Mouse (Mus musculus) large intestine, adult 2 months (tissue): Measurements from ENCODE around the gene Ankib1. TPM values are rescaled to one million over a fixed set of nuclear protein-coding genes. Genes with fewer than 3 reads are reported as not detected.
A peak's percentile ranks its signal among the peaks of the same experiment; 100 is the strongest.

Source experiments
- DNase-seq: peaks from one replicate; pipeline ENCODE4 v3.0.0-alpha.2; 2012; ENCODE audit warnings: low read depth, low spot score
- WGBS: fragments of 180-500 bp; shearing (Covaris S2); methylation state at CpG from one replicate; pipeline ENCODE4 v1.1.7; 2018; 5-methylcytosine and 5-hydroxymethylcytosine counted together
- polyA plus RNA-seq: library from polyadenylated mRNA; depleted of rRNA; stranded (reverse); fragments of >200 nt; gene quantifications from 2 replicates; pipeline ENCODE4 v1.2.3, GENCODE M21; 2012; rRNA removed

Ankib1 gene
- polyA plus RNA-seq, 1 experiment = 6.0 TPM

DNA sequence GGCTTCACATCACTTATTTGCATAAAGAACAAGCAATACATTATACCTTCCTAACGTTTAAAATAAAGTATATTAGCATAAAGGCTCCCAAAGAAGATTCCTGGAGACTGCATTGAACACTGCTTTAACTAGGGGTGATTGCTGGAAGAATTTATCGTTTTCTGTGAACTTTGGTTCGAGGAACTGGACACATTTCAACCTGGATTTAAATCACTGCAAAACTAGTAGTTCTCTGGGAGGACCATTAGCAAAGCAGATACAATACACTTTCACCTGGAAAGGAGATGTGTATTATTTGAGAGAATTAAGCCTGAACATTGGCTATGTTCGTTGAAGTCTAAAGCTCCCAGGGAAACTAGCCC lies 153.9 kb downstream of the Ankib1 start:
- no peak for DNase-seq
- WGBS = 64% methylated on average over 4 of the region's 4 CpGs

DNA sequence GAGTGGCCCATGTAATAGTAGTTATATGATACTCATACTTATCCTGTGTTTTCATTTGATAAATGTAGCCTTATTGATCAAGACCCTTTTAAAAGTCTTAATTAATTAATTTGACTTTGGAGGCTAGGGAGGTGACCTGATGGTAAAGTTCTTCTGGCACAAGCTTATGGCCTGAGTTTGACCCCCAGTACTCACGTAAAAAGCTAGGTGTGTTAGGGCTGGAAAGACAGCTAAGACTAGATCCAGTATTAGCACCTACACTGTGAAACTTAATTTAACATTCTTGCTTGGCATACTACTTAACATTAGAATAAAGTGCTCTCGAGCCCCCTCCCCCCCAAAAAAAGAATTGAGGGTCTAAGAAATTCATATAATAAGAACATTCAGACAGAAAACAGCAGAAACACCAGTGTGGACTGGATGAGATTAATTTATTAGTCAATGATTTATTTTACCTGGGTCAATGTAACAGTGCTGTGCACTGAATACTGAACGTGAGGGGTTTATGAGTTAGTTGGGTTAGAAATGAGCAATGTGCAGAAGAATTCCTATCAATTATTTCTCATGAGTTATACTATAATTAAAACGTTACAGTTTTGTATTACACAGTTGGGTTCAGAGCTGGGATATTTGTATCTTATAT lies 154.4 kb downstream of the Ankib1 start:
- no peak for DNase-seq
- 28% methylated on average over 4 of the region's 4 CpGs for WGBS

DNA sequence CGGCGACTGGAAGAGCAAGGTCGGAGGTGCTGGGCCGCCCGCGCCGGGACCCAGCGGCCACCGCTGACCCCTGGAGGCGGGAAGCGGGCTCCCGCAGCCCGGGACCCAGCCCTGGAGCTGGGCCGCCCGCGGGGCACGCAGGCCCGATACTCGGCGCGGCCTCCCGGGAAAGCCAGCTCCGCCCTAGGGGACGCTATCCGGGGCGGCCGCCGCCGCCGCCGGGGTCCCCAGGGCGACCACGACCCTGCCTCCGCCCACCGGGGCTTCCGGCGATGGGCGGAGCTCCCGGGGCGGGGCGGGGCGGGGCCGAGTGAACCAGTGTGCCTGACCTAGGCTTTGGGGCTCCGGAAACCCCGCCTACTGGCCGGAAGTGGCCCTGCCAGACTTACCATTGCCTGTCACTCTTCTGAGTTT lies 155.0 kb downstream of the Ankib1 start:
- peak; percentile 62 for DNase-seq
- under 1% methylated on average over 44 of the region's 46 CpGs for WGBS

DNA sequence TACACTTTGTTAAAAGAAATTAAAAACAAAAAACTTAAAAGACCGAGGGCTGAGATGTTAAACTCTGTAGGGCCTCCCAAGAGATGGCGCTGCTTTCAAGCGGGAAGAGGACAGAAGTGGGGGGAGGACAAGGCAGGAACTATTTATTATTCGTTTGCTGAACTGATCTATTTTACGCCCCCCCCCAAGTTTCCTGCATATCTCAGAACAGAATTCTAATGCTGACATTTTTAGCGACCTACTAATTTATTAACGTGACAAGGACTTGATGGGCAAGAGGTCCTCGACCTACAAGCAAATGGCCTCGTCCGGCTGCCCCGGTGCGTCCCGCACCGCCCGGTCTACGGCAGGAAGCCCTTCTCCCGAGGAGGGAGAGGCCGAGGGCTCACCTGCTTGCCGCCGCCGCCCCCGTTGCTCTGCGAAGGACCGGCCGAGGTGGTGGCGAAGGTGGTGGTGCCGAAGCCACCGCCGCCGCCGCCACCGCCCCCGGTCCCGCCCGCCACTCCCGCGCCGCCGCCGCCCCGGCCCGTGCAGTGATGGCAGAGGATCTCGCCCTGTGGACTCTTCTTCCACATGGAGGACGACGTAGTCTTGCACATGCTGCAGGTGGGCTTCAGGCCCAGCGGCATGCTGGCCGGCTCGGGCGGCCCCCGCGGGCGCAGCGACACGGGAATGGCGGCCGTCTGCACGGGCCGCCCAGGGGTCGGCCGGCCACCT lies 155.6 kb downstream of the Ankib1 start:
- DNase-seq = peak; percentile 39
- under 1% methylated on average over 60 of the region's 60 CpGs for WGBS

DNA sequence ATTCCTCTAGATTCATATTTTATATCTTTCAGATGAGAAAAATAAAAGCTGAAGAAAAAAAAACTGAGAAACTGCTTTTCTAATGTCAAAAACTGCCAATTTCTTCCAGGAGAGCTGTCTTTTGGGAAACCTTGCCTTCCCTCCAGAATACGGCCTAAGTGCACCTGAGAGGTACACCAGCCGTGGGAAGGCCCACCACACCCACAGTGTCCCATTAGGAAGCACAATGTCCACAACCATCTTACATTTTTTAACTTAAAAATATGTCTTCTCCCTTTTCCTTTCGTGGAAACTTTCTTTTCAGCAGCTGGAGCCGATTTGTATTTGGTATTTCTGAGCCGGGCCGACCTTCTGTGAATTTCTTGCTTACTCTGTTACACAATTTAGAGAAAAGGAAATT lies 156.2 kb downstream of the Ankib1 start:
- WGBS = 9% methylated on average over 6 of the region's 6 CpGs
- DNase-seq = no peak

DNA sequence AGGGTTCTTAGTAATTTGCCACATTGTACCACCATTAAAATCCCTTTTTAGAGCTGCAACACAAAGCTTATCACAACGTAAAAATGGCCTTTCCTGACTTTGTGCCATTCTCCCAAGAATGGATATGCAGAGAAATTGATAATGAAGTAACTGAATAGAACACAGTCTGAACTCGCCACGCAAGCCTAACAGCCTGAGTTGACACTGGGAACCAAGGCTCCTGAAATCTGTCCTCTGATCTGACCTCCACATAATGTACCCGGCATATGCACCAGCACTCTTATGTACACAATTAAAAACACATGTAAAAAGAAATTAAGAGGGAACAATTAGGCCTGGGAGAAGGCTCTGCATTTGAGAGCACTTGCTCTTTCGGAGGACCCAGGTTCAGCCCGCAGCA lies 157.4 kb downstream of the Ankib1 start:
- DNase-seq = no peak
- WGBS = 83% methylated on average over 6 of the region's 6 CpGs

DNA sequence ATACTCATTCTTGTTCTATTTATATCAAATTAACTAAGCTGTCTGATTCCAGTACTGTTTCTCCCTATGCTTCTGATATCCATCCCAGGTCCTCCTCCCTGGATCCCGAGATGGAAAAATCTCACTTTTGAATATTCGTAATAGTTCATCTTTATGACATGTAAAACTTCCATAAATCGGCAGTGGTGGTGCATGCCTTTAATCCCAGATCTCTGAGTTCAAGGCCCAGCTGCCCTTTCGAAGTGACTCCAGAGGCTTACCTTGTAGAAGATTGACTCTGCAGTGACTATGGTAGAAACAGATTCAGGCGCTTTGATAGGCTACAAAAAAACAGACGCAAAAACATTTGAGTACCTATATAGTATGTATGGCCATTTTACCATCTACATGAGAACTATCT lies 158.1 kb downstream of the Ankib1 start:
- DNase-seq = no peak
- WGBS = 92% methylated on average over 6 of the region's 6 CpGs

Other genes with a start within 250 kb of the Ankib1 start
- gene 1700109H08Rik, start 231.4 kb downstream of the Ankib1 start, polyA plus RNA-seq = 0.20 and 1.1 TPM in 2 replicates
- 5.3 and 8.2 TPM in 2 replicates for gene Pex1, start 206.9 kb downstream of the Ankib1 start, polyA plus RNA-seq
- gene Rbm48, start 206.3 kb downstream of the Ankib1 start, polyA plus RNA-seq = 3.8 and 4.4 TPM in 2 replicates
- not detected in 2 replicates for gene Tmbim7, start 151.7 kb downstream of the Ankib1 start, polyA plus RNA-seq
- gene Gatad1, start 145.7 kb downstream of the Ankib1 start, polyA plus RNA-seq = 38.3 and 39.9 TPM in 2 replicates
- gene Krit1, start 259 bp upstream of the Ankib1 start, polyA plus RNA-seq = 4.2 and 6.9 TPM in 2 replicates
- 0.06 TPM in 1 of 2 replicates, not detected in the other for gene Lrrd1, start 42.2 kb upstream of the Ankib1 start, polyA plus RNA-seq
- 0.77 and 1.4 TPM in 2 replicates for gene Mterf1a, start 91.0 kb upstream of the Ankib1 start, polyA plus RNA-seq
- 4.3 and 9.3 TPM in 2 replicates for gene Akap9, start 125.1 kb upstream of the Ankib1 start, polyA plus RNA-seq